Mouse (Mus musculus) kidney, adult 2 months (tissue): ENCODE results near the gene Traf3ip3. TPM values are rescaled to one million over a fixed set of nuclear protein-coding genes. Genes with fewer than 3 reads are reported as not detected.
A peak's percentile ranks its signal among the peaks of the same experiment; 100 is the strongest.

Experiments used
- DNase-seq: peaks from one replicate; pipeline ENCODE4 v3.0.0; 2021
- H3K27ac ChIP-seq: fragments of 200-500 bp; 2 replicates; pipeline ENCODE4 v1.5.1; 2012; ENCODE audit warnings: low read depth, low read length, control low read depth, inconsistent platforms; ENCODE audit not compliant: insufficient read depth
- H3K27me3 ChIP-seq: fragments of 200-500 bp; replicated peaks from 2 replicates; pipeline ENCODE4 v1.6.1; 2012; ENCODE audit warnings: mild to moderate bottlenecking, moderate library complexity, low read length, inconsistent platforms; ENCODE audit not compliant: control insufficient read depth, insufficient read depth
- H3K36me3 ChIP-seq: fragments of 200-500 bp; 2 replicates; pipeline ENCODE4 v1.6.1; 2012; ENCODE audit warnings: mild to moderate bottlenecking, moderate library complexity, low read length, inconsistent platforms; ENCODE audit not compliant: control insufficient read depth, insufficient read depth
- H3K4me1 ChIP-seq: fragments of 200-500 bp; 2 replicates; pipeline ENCODE4 v1.6.1; 2011; ENCODE audit warnings: low read length; ENCODE audit not compliant: control insufficient read depth, insufficient read depth
- H3K4me3 ChIP-seq: fragments of 200-500 bp; 2 replicates; pipeline ENCODE4 v1.5.1; 2011; ENCODE audit warnings: mild to moderate bottlenecking, low read depth, low read length, control low read depth; ENCODE audit not compliant: insufficient read depth
- CTCF ChIP-seq: fragments of 200-500 bp; conservative IDR thresholded peaks from 2 replicates; pipeline ENCODE4 v1.5.1; 2011; ENCODE audit warnings: low read depth, mild to moderate bottlenecking, control low read depth, low read length, moderate library complexity, mixed read lengths; ENCODE audit not compliant: insufficient read depth, insufficient read length
- POLR2A ChIP-seq: fragments of 200-500 bp; IDR thresholded peaks from one replicate; pipeline ENCODE4 v1.6.1; 2011; ENCODE audit warnings: low read depth, low read length, control low read depth
- WGBS: fragments of 180-500 bp; shearing (Covaris S2); methylation state at CpG from one replicate; pipeline ENCODE4 v1.1.7; 2018; 5-methylcytosine and 5-hydroxymethylcytosine counted together
- polyA plus RNA-seq: library from polyadenylated mRNA; depleted of rRNA; stranded (reverse); fragments of >200 nt; gene quantifications from 2 replicates; pipeline ENCODE4 v1.2.3, GENCODE M21; 2012

Traf3ip3 gene
- polyA plus RNA-seq, 1 experiment: 3.2 TPM

GRCm38 (mm10) chr1:193138087-193138486 is 63.4 kb downstream of the Traf3ip3 start:
- Histone ChIP-seq H3K4me3 (no peak overlapping the region), H3K4me1 (peaks cover 3% of the 10 kb centered on the region; the same call in 1 of the 2 replicates), H3K36me3 (no peaks in the 10 kb centered on the region), H3K27ac (no peak overlapping the region), H3K27me3 (no peaks in the 10 kb centered on the region)
- 27% methylated on average over 7 of the region's 7 CpGs for WGBS
- no peak for DNase-seq
- TF ChIP-seq POLR2A (no peak), CTCF (no peak)

- TF ChIP-seq CTCF: no peak; the same call in 1 of the 2 replicates
- no peak for TF ChIP-seq POLR2A
- Histone ChIP-seq H3K4me1 (peaks cover 8% of the 10 kb centered on the region; the same call in 1 of the 2 replicates), H3K27me3 (no peaks in the 10 kb centered on the region), H3K4me3 (no peak overlapping the region), H3K36me3 (no peaks in the 10 kb centered on the region), H3K27ac (no peak overlapping the region)
- DNase-seq: no peak
- WGBS: 78% methylated on average over 1 of the region's 1 CpGs
Observed at GRCm38 (mm10) chr1:193133726-193134125, 67.8 kb downstream of the Traf3ip3 start.

DNA sequence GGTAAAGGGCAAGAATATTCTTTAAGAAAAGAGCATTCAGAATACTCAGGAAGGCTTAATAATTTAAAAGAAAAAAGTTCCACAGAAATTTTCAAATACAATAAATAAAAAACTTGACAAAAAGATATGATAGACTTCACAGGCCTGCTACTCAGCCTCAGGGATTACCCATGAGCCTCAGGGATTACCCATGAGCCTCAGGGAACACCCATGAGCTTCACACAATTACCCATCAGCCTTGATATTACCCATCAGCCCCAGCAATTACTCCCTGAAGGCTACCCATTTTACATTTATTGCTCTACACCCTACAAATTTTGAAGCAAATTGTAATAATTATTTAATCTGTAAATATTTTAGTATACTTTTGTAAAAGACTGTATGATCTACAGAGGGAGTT is 69.1 kb downstream of the Traf3ip3 start:
- TF ChIP-seq CTCF (no peak), POLR2A (no peak)
- Histone ChIP-seq H3K4me1 (peaks cover 8% of the 10 kb centered on the region; the same call in 1 of the 2 replicates), H3K27me3 (no peaks in the 10 kb centered on the region), H3K36me3 (no peaks in the 10 kb centered on the region), H3K4me3 (no peak overlapping the region), H3K27ac (no peak overlapping the region)
- no peak for DNase-seq

- H3K27me3 ChIP-seq: no peaks in the 10 kb centered on the region
- H3K4me3 ChIP-seq: no peak overlapping the region
- H3K36me3 ChIP-seq: no peaks in the 10 kb centered on the region
- TF ChIP-seq POLR2A (no peak), CTCF (no peak)
- H3K4me1 ChIP-seq: peaks cover 8% of the 10 kb centered on the region; the same call in 1 of the 2 replicates
- 57% methylated on average over 6 of the region's 6 CpGs for WGBS
- H3K27ac ChIP-seq: no peak overlapping the region
- no peak for DNase-seq
Observed at GRCm38 (mm10) chr1:193131311-193131948, 70.1 kb downstream of the Traf3ip3 start.

GRCm38 (mm10) chr1:193130839-193131238 is 70.7 kb downstream of the Traf3ip3 start:
- no peak for TF ChIP-seq CTCF
- no peak for TF ChIP-seq POLR2A
- H3K4me1 ChIP-seq: peaks cover 8% of the 10 kb centered on the region; the same call in 1 of the 2 replicates
- no peak overlapping the region for H3K27ac ChIP-seq
- no peaks in the 10 kb centered on the region for H3K27me3 ChIP-seq
- no peaks in the 10 kb centered on the region for H3K36me3 ChIP-seq
- no peak overlapping the region for H3K4me3 ChIP-seq
- DNase-seq: no peak
- 73% methylated on average over 8 of the region's 8 CpGs for WGBS

DNA sequence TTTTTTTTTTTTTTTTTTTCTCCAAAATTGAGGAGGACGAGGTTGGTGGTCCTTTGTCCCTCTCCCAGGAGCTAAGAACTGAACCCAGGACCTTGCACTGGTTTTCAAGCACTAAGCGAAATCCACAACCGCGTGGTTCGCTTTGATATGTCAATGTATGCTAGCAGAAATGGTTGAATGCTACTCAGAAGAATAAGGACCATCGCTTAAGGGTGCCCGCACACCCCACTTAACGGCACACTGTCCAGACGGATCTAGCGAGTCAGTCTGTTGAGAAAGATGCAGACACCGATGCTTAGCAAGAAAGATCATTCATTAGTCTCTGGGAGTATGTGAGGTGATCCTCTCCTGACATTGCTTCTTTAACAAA is 71.1 kb downstream of the Traf3ip3 start:
- no peaks in the 10 kb centered on the region for H3K27me3 ChIP-seq
- no peaks in the 10 kb centered on the region for H3K36me3 ChIP-seq
- TF ChIP-seq POLR2A (no peak), CTCF (no peak)
- 31% methylated on average over 11 of the region's 11 CpGs for WGBS
- no peak overlapping the region for H3K27ac ChIP-seq
- DNase-seq: no peak
- H3K4me3 ChIP-seq: peak overlapping the region; percentile 6; the same call in 1 of the 2 replicates
- peaks cover 8% of the 10 kb centered on the region; the same call in 1 of the 2 replicates for H3K4me1 ChIP-seq

DNA sequence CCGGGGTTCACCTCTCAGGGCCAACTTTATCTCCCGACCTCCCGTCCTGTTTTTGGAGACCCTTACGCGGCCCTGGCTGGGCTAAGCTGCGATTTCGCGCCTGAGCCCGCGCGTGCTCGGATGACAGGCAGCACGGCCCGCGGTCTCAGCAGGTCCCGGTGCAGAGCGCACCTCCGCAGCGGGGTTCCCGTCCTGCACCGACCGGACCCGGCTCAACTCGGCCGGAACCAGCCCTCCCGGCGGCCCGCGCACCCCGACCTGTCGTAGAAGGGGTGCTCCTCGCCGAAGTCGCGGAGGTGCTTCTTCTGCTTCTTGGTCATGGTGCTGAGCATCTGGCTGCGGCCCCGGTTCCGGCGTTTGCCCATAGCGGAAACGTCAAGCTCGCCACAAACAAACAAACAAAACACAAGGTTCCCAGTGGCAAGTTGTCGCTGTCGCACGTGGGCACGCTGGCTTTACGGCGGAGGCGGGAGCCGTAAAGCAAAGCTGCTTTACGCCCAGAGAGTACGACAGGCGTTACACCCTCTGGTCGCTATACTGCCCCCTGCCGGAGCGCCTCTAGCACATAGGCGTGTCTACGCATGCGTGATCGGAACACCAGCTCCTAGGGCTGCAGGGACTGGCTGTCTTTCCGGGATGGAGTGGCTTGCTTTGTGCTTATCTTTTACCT is 71.6 kb downstream of the Traf3ip3 start, which contains the start of gene Diexf:
Gene Diexf (minus strand): TSS at position 487 of the 670 bp plus-strand sequence.
- no peaks in the 10 kb centered on the region for H3K36me3 ChIP-seq
- peak within 1 kb of the TSS; percentile 91 for H3K4me3 ChIP-seq
- peaks cover 8% of the 10 kb centered on the region; the same call in 1 of the 2 replicates for H3K4me1 ChIP-seq
- WGBS: under 1% methylated on average over 61 of the region's 61 CpGs
- peak; percentile 98 for TF ChIP-seq CTCF
- peak; percentile 35 for TF ChIP-seq POLR2A
- 0 out of 2 replicates have a peak within 1 kb of the TSS, but pooled peaks have one; percentile 45 for H3K27ac ChIP-seq
- H3K27me3 ChIP-seq: no peaks in the 10 kb centered on the region
- DNase-seq: peak; percentile 97
